Mouse (Mus musculus) intestine, postnatal 0 days (tissue): ENCODE data around the gene S1pr5. TPM values are rescaled to one million over a fixed set of nuclear protein-coding genes. Genes with fewer than 3 reads are reported as not detected.

Experiments used
- ATAC-seq: fragments of 200-750 bp; cut with Nextera tagmentation; 2 replicates; pipeline ENCODE4 v1.8.0; 2017; ENCODE audit warnings: mild to moderate bottlenecking, moderate TSS enrichment, moderate library complexity
- H3K27ac ChIP-seq: fragments of 300-500 bp; sonication (generic); 2 replicates; pipeline ENCODE4 v1.5.1; 2014; ENCODE audit warnings: mild to moderate bottlenecking, low read depth, low read length, moderate library complexity
- H3K27me3 ChIP-seq: fragments of 300-500 bp; sonication (generic); replicated peaks from 2 replicates; pipeline ENCODE4 v1.6.1; 2014; ENCODE audit warnings: low read length, mixed read lengths; ENCODE audit not compliant: control insufficient read depth, insufficient read depth
- H3K36me3 ChIP-seq: fragments of 300-500 bp; sonication (generic); 2 replicates; pipeline ENCODE4 v1.6.1; 2014; ENCODE audit warnings: mild to moderate bottlenecking, moderate library complexity; ENCODE audit not compliant: control insufficient read depth, insufficient read depth
- H3K4me1 ChIP-seq: fragments of 300-500 bp; sonication (generic); replicated peaks from 2 replicates; pipeline ENCODE4 v1.6.1; 2014; ENCODE audit warnings: antibody characterized with exemption, low read length, mixed read lengths; ENCODE audit not compliant: control insufficient read depth, insufficient read depth
- H3K4me2 ChIP-seq: fragments of 300-500 bp; sonication (generic); replicated peaks from 2 replicates; pipeline ENCODE4 v1.6.1; 2014; ENCODE audit warnings: low read depth, mild to moderate bottlenecking, moderate library complexity
- H3K4me3 ChIP-seq: fragments of 300-500 bp; sonication (generic); 2 replicates; pipeline ENCODE4 v1.5.1; 2014; ENCODE audit warnings: low read depth, low read length
- H3K9ac ChIP-seq: fragments of 300-500 bp; sonication (generic); 2 replicates; pipeline ENCODE4 v1.6.1; 2014; ENCODE audit warnings: mild to moderate bottlenecking, low read depth, low read length
- H3K9me3 ChIP-seq: fragments of 300-500 bp; sonication (generic); 2 replicates; pipeline ENCODE4 v1.6.1; 2016; ENCODE audit warnings: mixed run types; ENCODE audit not compliant: control insufficient read depth
- CTCF ChIP-seq: sonication (generic); IDR thresholded peaks from 2 replicates; pipeline ENCODE4 v1.5.1; 2016; ENCODE audit warnings: low read depth, mild to moderate bottlenecking, control low read depth, antibody characterized with exemption, moderate library complexity
- WGBS: fragments of 180-500 bp; shearing (Covaris S2); extraction: QIAGEN DNeasy Blood & Tissue Kit; methylation state at CpG from one replicate; pipeline ENCODE4 v1.1.7; 2014; 5-methylcytosine and 5-hydroxymethylcytosine counted together
- polyA plus RNA-seq: library from polyadenylated mRNA; unstranded; fragments of >200 nt; fragmentation: Nextera tagmentation; extraction: Ambion mirVana; gene quantifications from 2 replicates; pipeline ENCODE4 v1.2.1, GENCODE M21; 2015

S1pr5 gene
- polyA plus RNA-seq, 1 experiment from 2014 or later: not detected

GRCm38 (mm10) chr9:21235341-21235740 is 12.9 kb downstream of the S1pr5 start:
- H3K4me1 ChIP-seq: peaks cover 11% of the 10 kb centered on the region; the same call in 1 of the 2 replicates
- no peaks in the 10 kb centered on the region for H3K27me3 ChIP-seq
- peak; percentile 35 for ATAC-seq
- no peak for TF ChIP-seq CTCF
- 58% methylated on average over 4 of the region's 4 CpGs for WGBS
- no peak overlapping the region for H3K9ac ChIP-seq
- H3K9me3 ChIP-seq: no peaks in the 10 kb centered on the region
- peaks cover 45% of the 10 kb centered on the region for H3K36me3 ChIP-seq
- peak overlapping the region; percentile 54; the same call in 1 of the 2 replicates for H3K27ac ChIP-seq
- H3K4me3 ChIP-seq: no peak overlapping the region
- H3K4me2 ChIP-seq: 0 out of 2 replicates have a peak overlapping the region, but pooled peaks have one; percentile 17

- Histone ChIP-seq H3K9me3 (no peaks in the 10 kb centered on the region), H3K27ac (no peak overlapping the region), H3K27me3 (no peaks in the 10 kb centered on the region), H3K36me3 (peaks cover 57% of the 10 kb centered on the region), H3K4me3 (no peak overlapping the region), H3K4me1 (peaks cover 11% of the 10 kb centered on the region; the same call in 1 of the 2 replicates), H3K4me2 (no peak overlapping the region), H3K9ac (no peak overlapping the region)
- no peak for TF ChIP-seq CTCF
- no peak for ATAC-seq
- 90% methylated on average over 28 of the region's 28 CpGs for WGBS
Observed at GRCm38 (mm10) chr9:21233805-21234204, 14.4 kb downstream of the S1pr5 start.

GRCm38 (mm10) chr9:21233366-21233765 is 14.9 kb downstream of the S1pr5 start:
- H3K27ac ChIP-seq: no peak overlapping the region
- H3K4me2 ChIP-seq: no peak overlapping the region
- no peak overlapping the region for H3K4me3 ChIP-seq
- peaks cover 11% of the 10 kb centered on the region; the same call in 1 of the 2 replicates for H3K4me1 ChIP-seq
- ATAC-seq: no peak
- H3K27me3 ChIP-seq: no peaks in the 10 kb centered on the region
- no peak overlapping the region for H3K9ac ChIP-seq
- TF ChIP-seq CTCF: no peak
- peaks cover 57% of the 10 kb centered on the region for H3K36me3 ChIP-seq
- no peaks in the 10 kb centered on the region for H3K9me3 ChIP-seq
- 94% methylated on average over 29 of the region's 29 CpGs for WGBS

GRCm38 (mm10) chr9:21232867-21233266 is 15.4 kb downstream of the S1pr5 start:
- no peak overlapping the region for H3K27ac ChIP-seq
- peaks cover 11% of the 10 kb centered on the region; the same call in 1 of the 2 replicates for H3K4me1 ChIP-seq
- no peak overlapping the region for H3K9ac ChIP-seq
- no peaks in the 10 kb centered on the region for H3K9me3 ChIP-seq
- no peak for ATAC-seq
- H3K4me2 ChIP-seq: no peak overlapping the region
- H3K27me3 ChIP-seq: no peaks in the 10 kb centered on the region
- no peak for TF ChIP-seq CTCF
- WGBS: 91% methylated on average over 5 of the region's 5 CpGs
- peaks cover 57% of the 10 kb centered on the region for H3K36me3 ChIP-seq
- no peak overlapping the region for H3K4me3 ChIP-seq

DNA sequence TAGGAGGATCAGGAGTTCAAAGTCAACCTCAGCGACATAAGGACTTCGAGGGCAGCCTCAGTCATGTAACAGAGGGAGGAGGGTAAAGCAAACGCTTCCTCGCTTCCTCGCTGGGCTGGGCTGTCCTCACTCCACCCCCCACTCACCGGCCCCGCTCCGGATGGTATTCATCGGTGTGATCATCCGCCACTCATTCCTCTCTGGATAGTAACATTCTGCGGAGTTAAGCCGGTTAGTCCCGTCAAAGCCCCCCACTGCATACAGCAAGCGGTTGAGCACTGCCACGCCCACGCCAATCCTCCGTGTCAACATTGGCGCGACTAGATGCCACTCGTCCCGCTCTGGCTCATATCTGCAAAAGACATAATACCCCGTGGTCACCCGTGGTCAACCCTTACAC is 16.7 kb downstream of the S1pr5 start:
- no peak overlapping the region for H3K9ac ChIP-seq
- H3K4me2 ChIP-seq: no peak overlapping the region
- H3K27me3 ChIP-seq: no peaks in the 10 kb centered on the region
- H3K4me1 ChIP-seq: peaks cover 6% of the 10 kb centered on the region; the same call in 1 of the 2 replicates
- ATAC-seq: no peak
- peaks cover 51% of the 10 kb centered on the region for H3K36me3 ChIP-seq
- H3K4me3 ChIP-seq: no peak overlapping the region
- 52% methylated on average over 23 of the region's 23 CpGs for WGBS
- no peak for TF ChIP-seq CTCF
- no peaks in the 10 kb centered on the region for H3K9me3 ChIP-seq
- no peak overlapping the region for H3K27ac ChIP-seq

GRCm38 (mm10) chr9:21227342-21227741 is 20.9 kb downstream of the S1pr5 start:
- H3K27me3 ChIP-seq: no peaks in the 10 kb centered on the region
- peak; percentile 52 for ATAC-seq
- 9% methylated on average over 16 of the region's 16 CpGs for WGBS
- H3K9ac ChIP-seq: peak overlapping the region; percentile 40; the same call in 1 of the 2 replicates
- H3K9me3 ChIP-seq: no peaks in the 10 kb centered on the region
- H3K4me2 ChIP-seq: peak overlapping the region; percentile 70
- peaks cover 24% of the 10 kb centered on the region for H3K36me3 ChIP-seq
- peak overlapping the region; percentile 27 for H3K4me3 ChIP-seq
- TF ChIP-seq CTCF: no peak
- peak overlapping the region; percentile 77 for H3K27ac ChIP-seq
- H3K4me1 ChIP-seq: peaks cover 6% of the 10 kb centered on the region; the same call in 1 of the 2 replicates
